Mouse (Mus musculus): Measurements from ENCODE around the gene Rnaseh2a. TPM values are rescaled to one million over a fixed set of nuclear protein-coding genes. Genes with fewer than 3 reads are reported as not detected.

Rnaseh2a gene
- 97.5 and 108 TPM in 2 replicates for polyA plus RNA-seq (2015; fragmentation: Nextera tagmentation; extraction: Ambion mirVana)

DNA sequence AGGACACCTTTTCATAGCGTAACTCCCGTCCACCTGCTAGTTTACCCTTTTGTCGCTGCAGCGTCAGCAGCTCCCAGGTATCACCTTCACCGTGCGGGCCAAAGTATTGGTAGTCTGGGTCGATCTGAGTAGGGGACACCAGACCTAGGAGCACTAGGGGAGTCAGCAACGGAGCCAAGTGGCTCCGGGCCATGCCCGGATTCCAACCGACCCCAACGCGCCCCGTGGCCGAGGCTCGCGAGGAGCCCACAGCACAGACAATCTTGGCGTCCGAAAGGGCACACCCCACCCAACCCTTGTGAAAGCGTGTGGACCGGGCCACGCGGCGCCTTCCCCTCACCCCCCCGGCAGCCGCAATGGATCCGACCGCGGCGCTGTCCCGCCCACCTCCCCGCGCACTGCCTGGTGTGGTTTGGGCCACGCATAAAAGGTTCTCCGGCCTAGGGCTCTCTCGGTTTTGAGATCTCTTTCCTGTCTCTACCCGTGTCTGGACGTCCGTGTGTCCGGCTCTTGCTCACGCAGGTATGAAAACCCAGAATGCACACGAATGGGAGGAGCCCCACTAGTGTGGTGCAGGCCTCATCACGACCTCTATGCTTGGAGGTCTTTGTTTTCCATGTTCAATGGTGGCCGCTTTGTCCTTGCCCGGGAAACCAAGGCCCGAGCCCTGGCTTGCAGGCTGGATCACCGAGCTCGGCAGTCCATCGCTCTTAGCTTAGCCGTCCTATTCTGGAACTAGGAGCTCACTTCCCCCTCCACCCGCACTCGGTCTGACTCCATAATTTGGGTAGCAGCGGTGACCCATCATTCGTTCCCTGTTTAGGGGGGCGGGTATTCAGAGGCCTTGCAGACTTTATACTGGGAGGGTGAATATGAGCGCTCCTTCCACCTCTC, at the start of gene Rnaseh2a, which contains the start of the genes Gm49661 and Prdx2:
TSS of gene Rnaseh2a (minus strand) at position 527 of the 894 bp plus-strand sequence.
TSS of gene Gm49661 (minus strand) at position 193 of the 894 bp plus-strand sequence.
TSS of gene Prdx2 (plus strand) at position 347 of the 894 bp plus-strand sequence.
- Histone ChIP-seq H3K27me3 (ENCODE audit: control insufficient read depth, insufficient read depth, low read length) (no peaks in the 10 kb centered on the region), H3K27ac (ENCODE audit: low read length) (peak within 1 kb of the TSS; percentile 96), H3K9ac (ENCODE audit: low read length) (peak within 1 kb of the TSS; percentile 92), H3K4me2 (ENCODE audit: low read depth, low read length) (peak within 1 kb of the TSS; percentile 92), H3K36me3 (ENCODE audit: control insufficient read depth, insufficient read depth, low read length) (no peaks in the 10 kb centered on the region; the same call in 1 of the 2 replicates), H3K9me3 (replicated peaks; ENCODE audit: control insufficient read depth, low read length) (no peaks in the 10 kb centered on the region), H3K4me1 (ENCODE audit: control insufficient read depth, insufficient read depth, low read length) (peaks cover 29% of the 10 kb centered on the region), H3K4me3 (replicated peaks; ENCODE audit: low read length) (peak within 1 kb of the TSS; percentile 81)
- under 1% methylated on average over 56 of the region's 56 CpGs for WGBS
- peak; percentile 76 for ATAC-seq (ENCODE audit: insufficient read depth, low FRiP score)

DNA sequence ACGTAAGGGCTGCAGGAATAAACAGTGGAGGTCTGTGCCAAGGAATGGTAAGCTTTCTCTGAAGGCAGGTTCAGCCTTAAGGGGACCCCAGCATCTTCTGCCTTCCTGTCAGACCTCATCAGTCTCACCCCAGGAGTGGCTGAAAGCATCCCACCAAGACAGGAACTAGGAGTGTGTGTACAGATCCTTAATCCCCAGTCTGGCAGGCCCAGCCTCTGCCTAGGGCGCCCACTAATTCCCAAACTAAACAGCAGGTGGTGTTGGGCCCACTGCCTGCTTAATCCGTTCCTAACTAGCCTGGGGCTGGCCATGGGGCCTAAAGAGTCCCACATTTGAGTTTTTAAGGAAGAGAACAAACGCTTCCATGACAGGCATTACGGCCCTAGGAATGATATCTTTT, 47.6 kb upstream of the Rnaseh2a start:
- Histone ChIP-seq H3K27ac (ENCODE audit: low read length) (peak overlapping the region; percentile 67), H3K9me3 (replicated peaks; ENCODE audit: control insufficient read depth, low read length) (no peaks in the 10 kb centered on the region), H3K4me3 (replicated peaks; ENCODE audit: low read length) (no peak overlapping the region), H3K36me3 (ENCODE audit: control insufficient read depth, insufficient read depth, low read length) (peaks cover 10% of the 10 kb centered on the region; the same call in 1 of the 2 replicates), H3K4me2 (ENCODE audit: low read depth, low read length) (no peak overlapping the region), H3K4me1 (ENCODE audit: control insufficient read depth, insufficient read depth, low read length) (peaks cover 7% of the 10 kb centered on the region), H3K9ac (ENCODE audit: low read length) (no peak overlapping the region), H3K27me3 (ENCODE audit: control insufficient read depth, insufficient read depth, low read length) (0 out of 2 replicates have a peak, but pooled peaks cover 7% of the 10 kb centered on the region)
- WGBS: 43% methylated on average over 5 of the region's 5 CpGs
- ATAC-seq (ENCODE audit: insufficient read depth, low FRiP score): no peak

DNA sequence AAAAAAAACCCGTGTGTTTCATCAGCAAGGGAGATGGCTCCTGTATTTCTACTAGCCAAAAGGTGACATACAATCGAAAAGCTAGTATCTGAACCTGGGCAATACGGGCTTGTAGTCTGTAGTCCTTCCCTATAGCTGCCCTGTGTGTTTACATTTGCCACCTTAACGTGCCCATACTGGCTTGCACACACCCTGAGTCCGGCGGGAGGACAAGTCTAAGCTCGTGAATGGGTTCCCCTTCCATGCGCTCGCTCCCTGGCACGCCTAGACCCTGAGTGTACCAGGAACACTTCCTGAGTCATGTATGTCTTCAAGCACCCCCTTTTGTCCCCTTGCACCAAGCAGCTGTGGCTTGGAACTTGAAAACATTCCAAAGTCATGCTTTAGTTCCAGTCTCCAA, 47.2 kb upstream of the Rnaseh2a start:
- Histone ChIP-seq H3K9me3 (replicated peaks; ENCODE audit: control insufficient read depth, low read length) (no peaks in the 10 kb centered on the region), H3K9ac (ENCODE audit: low read length) (no peak overlapping the region; the same call in 1 of the 2 replicates), H3K4me2 (ENCODE audit: low read depth, low read length) (no peak overlapping the region), H3K4me1 (ENCODE audit: control insufficient read depth, insufficient read depth, low read length) (peaks cover 7% of the 10 kb centered on the region), H3K27me3 (ENCODE audit: control insufficient read depth, insufficient read depth, low read length) (peaks cover 8% of the 10 kb centered on the region; the same call in 1 of the 2 replicates), H3K27ac (ENCODE audit: low read length) (peak overlapping the region; percentile 67), H3K4me3 (replicated peaks; ENCODE audit: low read length) (no peak overlapping the region), H3K36me3 (ENCODE audit: control insufficient read depth, insufficient read depth, low read length) (peaks cover 10% of the 10 kb centered on the region; the same call in 1 of the 2 replicates)
- no peak for ATAC-seq (ENCODE audit: insufficient read depth, low FRiP score)
- 53% methylated on average over 10 of the region's 10 CpGs for WGBS

DNA sequence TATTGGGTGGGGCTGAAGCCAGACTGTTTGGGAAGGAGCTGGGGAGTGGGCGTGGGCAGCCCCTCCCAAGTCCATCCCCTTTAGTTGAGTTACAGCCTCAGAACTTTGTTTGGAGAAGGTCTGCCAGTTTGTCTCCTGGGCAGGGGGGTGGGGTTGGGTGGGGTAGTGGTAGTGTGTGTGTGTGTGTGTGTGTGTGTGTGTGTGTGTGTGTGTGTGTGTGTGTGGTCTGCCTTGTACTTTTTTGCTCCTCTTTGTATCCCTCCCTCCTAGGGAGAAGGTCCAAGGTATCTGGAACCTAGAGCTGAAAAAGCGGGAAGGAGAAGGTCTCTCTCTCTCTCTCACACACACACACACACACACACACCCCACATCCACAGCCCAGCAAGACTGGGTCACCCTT, 44.9 kb upstream of the Rnaseh2a start, which contains the start of gene Best2:
TSS of gene Best2 (minus strand) at position 101 of the 400 bp plus-strand sequence.
- Histone ChIP-seq H3K9me3 (replicated peaks; ENCODE audit: control insufficient read depth, low read length) (no peaks in the 10 kb centered on the region), H3K4me2 (ENCODE audit: low read depth, low read length) (peak within 1 kb of the TSS; percentile 70), H3K4me3 (replicated peaks; ENCODE audit: low read length) (peak within 1 kb of the TSS; percentile 38), H3K36me3 (ENCODE audit: control insufficient read depth, insufficient read depth, low read length) (no peaks in the 10 kb centered on the region), H3K27ac (ENCODE audit: low read length) (no peak within 1 kb of the TSS), H3K9ac (ENCODE audit: low read length) (peak within 1 kb of the TSS; percentile 62), H3K27me3 (ENCODE audit: control insufficient read depth, insufficient read depth, low read length) (peaks cover 20% of the 10 kb centered on the region), H3K4me1 (ENCODE audit: control insufficient read depth, insufficient read depth, low read length) (peaks cover 7% of the 10 kb centered on the region)
- 67% methylated on average over 2 of the region's 2 CpGs for WGBS
- ATAC-seq (ENCODE audit: insufficient read depth, low FRiP score): no peak

DNA sequence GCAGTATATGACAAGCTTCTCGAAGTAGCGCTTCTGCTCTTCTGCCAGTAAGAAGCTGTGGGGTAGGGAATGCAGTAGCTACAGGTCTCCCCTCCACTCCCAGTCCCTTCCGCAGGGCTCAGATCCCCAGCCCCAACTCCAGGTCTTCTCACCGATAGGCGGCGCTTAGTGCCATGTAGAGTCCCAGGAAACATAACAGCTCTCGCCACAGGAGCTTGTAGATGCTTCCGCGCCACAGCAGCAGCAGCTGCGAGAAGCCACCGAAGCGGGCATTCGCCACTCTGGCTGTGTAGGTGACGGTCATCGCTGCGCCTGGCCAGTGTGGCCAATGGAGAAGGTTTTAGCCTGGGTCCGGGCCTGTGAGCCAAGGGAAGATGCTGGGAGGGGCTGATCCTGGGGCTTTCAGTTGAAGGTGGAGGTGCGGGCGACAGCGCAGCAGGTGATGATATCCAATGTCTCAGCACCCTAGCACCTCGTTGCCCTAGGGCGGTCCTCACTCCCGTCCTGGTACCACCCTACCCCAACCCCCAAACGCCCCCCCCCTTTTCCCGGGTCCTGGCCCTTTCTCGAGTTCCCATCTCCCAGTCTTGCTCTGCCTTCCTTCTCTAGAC, 43.8 kb upstream of the Rnaseh2a start:
- peaks cover 20% of the 10 kb centered on the region for H3K27me3 ChIP-seq (ENCODE audit: control insufficient read depth, insufficient read depth, low read length)
- peak overlapping the region; percentile 38 for H3K4me3 ChIP-seq (replicated peaks; ENCODE audit: low read length)
- H3K4me2 ChIP-seq (ENCODE audit: low read depth, low read length): peak overlapping the region; percentile 70
- no peaks in the 10 kb centered on the region for H3K9me3 ChIP-seq (replicated peaks; ENCODE audit: control insufficient read depth, low read length)
- ATAC-seq (ENCODE audit: insufficient read depth, low FRiP score): peak; percentile 70; the same call in 1 of the 2 replicates
- 3% methylated on average over 26 of the region's 26 CpGs for WGBS
- peak overlapping the region; percentile 62 for H3K9ac ChIP-seq (ENCODE audit: low read length)
- no peak overlapping the region for H3K27ac ChIP-seq (ENCODE audit: low read length)
- no peaks in the 10 kb centered on the region for H3K36me3 ChIP-seq (ENCODE audit: control insufficient read depth, insufficient read depth, low read length)
- peaks cover 7% of the 10 kb centered on the region for H3K4me1 ChIP-seq (ENCODE audit: control insufficient read depth, insufficient read depth, low read length)

DNA sequence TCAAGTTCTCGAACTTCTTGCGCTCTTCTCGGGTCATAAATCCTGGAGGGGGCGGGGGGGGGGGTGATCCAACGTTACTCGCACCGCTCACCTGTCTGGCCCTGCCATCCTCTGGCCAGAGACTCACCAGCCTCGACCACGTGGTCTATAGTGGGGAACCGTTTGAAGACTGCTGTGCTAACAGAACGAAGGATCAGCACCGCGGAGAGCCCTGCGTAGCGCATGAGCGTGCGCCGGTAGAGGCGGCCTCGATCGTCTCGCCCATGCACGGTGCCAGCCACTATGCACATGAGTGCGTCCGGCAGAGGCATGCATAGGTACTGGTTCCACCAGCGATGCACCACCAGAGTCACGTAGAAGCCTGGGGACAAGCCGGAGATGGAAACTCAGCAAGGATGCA, 41.7 kb upstream of the Rnaseh2a start:
- H3K4me2 ChIP-seq (ENCODE audit: low read depth, low read length): no peak overlapping the region
- peak; percentile 18; the same call in 1 of the 2 replicates for ATAC-seq (ENCODE audit: insufficient read depth, low FRiP score)

DNA sequence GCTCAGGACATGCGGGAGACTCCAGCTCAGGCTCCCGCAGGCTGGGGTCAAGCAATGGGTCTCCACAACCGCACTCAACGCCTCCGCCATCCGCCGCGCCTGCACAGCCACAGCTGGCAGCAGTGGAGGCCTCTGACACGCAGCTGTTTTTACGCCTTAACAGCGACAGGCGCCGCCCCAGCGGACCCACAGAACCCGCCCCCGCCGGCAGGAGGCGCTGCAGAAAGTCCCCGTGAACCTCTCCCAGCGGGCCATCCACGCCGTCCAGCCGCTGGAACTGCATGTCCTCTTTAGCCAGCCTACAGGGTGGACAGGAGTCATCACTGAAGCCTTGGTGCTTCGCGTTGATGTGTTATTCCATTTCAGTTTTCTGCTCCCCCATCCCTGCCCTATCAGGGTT, 38.1 kb upstream of the Rnaseh2a start:
- no peak overlapping the region for H3K9ac ChIP-seq (ENCODE audit: low read length)
- no peaks in the 10 kb centered on the region for H3K9me3 ChIP-seq (replicated peaks; ENCODE audit: control insufficient read depth, low read length)
- 19% methylated on average over 25 of the region's 25 CpGs for WGBS
- no peak for ATAC-seq (ENCODE audit: insufficient read depth, low FRiP score)
- H3K36me3 ChIP-seq (ENCODE audit: control insufficient read depth, insufficient read depth, low read length): no peaks in the 10 kb centered on the region
- H3K27ac ChIP-seq (ENCODE audit: low read length): no peak overlapping the region
- H3K4me2 ChIP-seq (ENCODE audit: low read depth, low read length): no peak overlapping the region
- H3K27me3 ChIP-seq (ENCODE audit: control insufficient read depth, insufficient read depth, low read length): peaks cover 17% of the 10 kb centered on the region
- no peak overlapping the region for H3K4me3 ChIP-seq (replicated peaks; ENCODE audit: low read length)
- H3K4me1 ChIP-seq (ENCODE audit: control insufficient read depth, insufficient read depth, low read length): no peaks in the 10 kb centered on the region

More for the DNA sequence above, 41.7 kb upstream of the Rnaseh2a start:
- H3K4me1 ChIP-seq (ENCODE audit: control insufficient read depth, insufficient read depth, low read length): no peaks in the 10 kb centered on the region; the same call in 1 of the 2 replicates
- no peak overlapping the region for H3K9ac ChIP-seq (ENCODE audit: low read length)
- no peaks in the 10 kb centered on the region for H3K9me3 ChIP-seq (replicated peaks; ENCODE audit: control insufficient read depth, low read length)
- no peaks in the 10 kb centered on the region for H3K36me3 ChIP-seq (ENCODE audit: control insufficient read depth, insufficient read depth, low read length)
- H3K4me3 ChIP-seq (replicated peaks; ENCODE audit: low read length): no peak overlapping the region
- 13% methylated on average over 28 of the region's 28 CpGs for WGBS
- no peak overlapping the region for H3K27ac ChIP-seq (ENCODE audit: low read length)
- H3K27me3 ChIP-seq (ENCODE audit: control insufficient read depth, insufficient read depth, low read length): peaks cover 20% of the 10 kb centered on the region

DNA sequence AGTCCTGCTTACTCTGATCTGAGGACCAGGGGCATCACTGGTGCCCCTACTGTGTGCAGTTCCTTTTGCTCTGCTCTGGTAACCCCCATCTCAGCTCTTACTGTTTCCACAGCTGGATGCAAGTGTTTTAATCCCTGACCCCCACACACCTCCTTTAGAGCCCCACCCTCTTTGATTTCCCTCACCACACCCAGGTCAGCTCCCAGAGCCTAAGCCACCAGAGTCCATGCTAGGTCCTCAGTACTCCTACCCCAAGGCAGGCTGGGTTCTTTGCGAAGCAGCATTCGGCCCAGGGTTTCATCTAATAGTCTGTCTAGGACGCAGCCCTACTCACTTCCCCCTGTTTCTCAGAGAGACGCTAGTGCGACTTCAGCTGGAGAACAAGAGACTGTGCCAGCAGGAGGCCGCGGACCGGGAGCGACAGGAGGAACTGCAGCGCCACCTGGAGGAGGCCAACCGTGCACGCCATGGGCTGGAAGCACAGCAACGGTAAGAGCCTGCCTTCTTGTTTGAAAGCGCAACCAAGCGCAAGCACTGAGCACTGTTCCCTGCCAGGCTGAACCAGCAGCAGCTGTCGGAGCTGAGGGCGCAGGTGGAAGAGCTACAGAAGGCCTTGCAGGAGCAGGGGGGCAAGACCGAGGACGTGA, 28.2 kb upstream of the Rnaseh2a start:
- peak; percentile 75; the same call in 1 of the 2 replicates for ATAC-seq (ENCODE audit: insufficient read depth, low FRiP score)
- H3K4me3 ChIP-seq (replicated peaks; ENCODE audit: low read length): no peak overlapping the region
- H3K9me3 ChIP-seq (replicated peaks; ENCODE audit: control insufficient read depth, low read length): no peaks in the 10 kb centered on the region
- peaks cover 5% of the 10 kb centered on the region; the same call in 1 of the 2 replicates for H3K4me1 ChIP-seq (ENCODE audit: control insufficient read depth, insufficient read depth, low read length)
- H3K4me2 ChIP-seq (ENCODE audit: low read depth, low read length): no peak overlapping the region
- H3K36me3 ChIP-seq (ENCODE audit: control insufficient read depth, insufficient read depth, low read length): no peaks in the 10 kb centered on the region
- 10% methylated on average over 19 of the region's 19 CpGs for WGBS
- 0 out of 2 replicates have a peak overlapping the region, but pooled peaks have one; percentile 20 for H3K9ac ChIP-seq (ENCODE audit: low read length)
- H3K27me3 ChIP-seq (ENCODE audit: control insufficient read depth, insufficient read depth, low read length): no peaks in the 10 kb centered on the region
- H3K27ac ChIP-seq (ENCODE audit: low read length): no peak overlapping the region

Data from stomach, embryonic 16.5 days (tissue).